Mouse (Mus musculus) NIH3T3 (cell line): ENCODE measurements around the gene Rpa3.

Source experiments
- DNase-seq: peaks from one replicate; pipeline ENCODE4 v3.0.0-alpha.2; 2012; ENCODE audit warnings: low read depth

Rpa3 gene

GRCm38 (mm10) chr6:8209047-8209865, 49.7 kb downstream of the Rpa3 start, which contains the start of gene Mios:
Gene Mios (plus strand): TSS chr6:8209222.
- peak; percentile 97 for DNase-seq
